Mouse (Mus musculus) small intestine, adult 2 months (tissue): ENCODE measurements around the gene C8g. TPM values are rescaled to one million over a fixed set of nuclear protein-coding genes. Genes with fewer than 3 reads are reported as not detected.

Experiments used
- H3K27ac ChIP-seq: fragments of 200-500 bp; 2 replicates; pipeline ENCODE4 v1.5.1; 2012; ENCODE audit warnings: low read depth, low read length, control low read depth, inconsistent platforms; ENCODE audit not compliant: insufficient read depth
- H3K27me3 ChIP-seq: fragments of 200-500 bp; 2 replicates; pipeline ENCODE4 v1.6.1; 2012; ENCODE audit warnings: mild to moderate bottlenecking, moderate library complexity, low read length, inconsistent platforms; ENCODE audit not compliant: control insufficient read depth, insufficient read depth
- H3K36me3 ChIP-seq: fragments of 200-500 bp; 2 replicates; pipeline ENCODE4 v1.6.1; 2012; ENCODE audit warnings: mild to moderate bottlenecking, low read length, control low read depth, inconsistent platforms; ENCODE audit not compliant: control insufficient read depth, insufficient read depth
- H3K4me1 ChIP-seq: fragments of 200-500 bp; 2 replicates; pipeline ENCODE4 v1.6.1; 2012; ENCODE audit warnings: low read length, inconsistent platforms, mixed read lengths; ENCODE audit not compliant: control insufficient read depth, insufficient read depth, insufficient read length
- H3K4me3 ChIP-seq: fragments of 200-500 bp; 2 replicates; pipeline ENCODE4 v1.5.1; 2012; ENCODE audit warnings: low read depth, mild to moderate bottlenecking, control low read depth, inconsistent platforms, low read length, moderate library complexity
- CTCF ChIP-seq: fragments of 200-500 bp; IDR thresholded peaks from 2 replicates; pipeline ENCODE4 v1.5.1; 2012; ENCODE audit warnings: low read depth, mild to moderate bottlenecking, control low read depth, inconsistent platforms, low read length, moderate library complexity, mixed read lengths; ENCODE audit not compliant: insufficient replicate concordance, insufficient read length; ENCODE audit errors: extremely low read depth
- POLR2A ChIP-seq: fragments of 200-500 bp; IDR thresholded peaks from 2 replicates; pipeline ENCODE4 v1.6.1; 2012; ENCODE audit warnings: low read depth, mild to moderate bottlenecking, control low read depth, inconsistent platforms, low read length, moderate library complexity
- WGBS: fragments of 180-500 bp; shearing (Covaris S2); methylation state at CpG from one replicate; pipeline ENCODE4 v1.1.7; 2018; 5-methylcytosine and 5-hydroxymethylcytosine counted together
- polyA plus RNA-seq: library from polyadenylated mRNA; depleted of rRNA; stranded (reverse); fragments of >200 nt; gene quantifications from 2 replicates; pipeline ENCODE4 v1.2.3, GENCODE M21; 2012; rRNA removed

Gene C8g
- polyA plus RNA-seq, 1 experiment = 2.1 TPM

- Histone ChIP-seq H3K4me1 (peaks cover 24% of the 10 kb centered on the region), H3K27ac (no peak within 1 kb of the TSS), H3K36me3 (0 out of 2 replicates have a peak, but pooled peaks cover 2% of the 10 kb centered on the region), H3K4me3 (no peak within 1 kb of the TSS), H3K27me3 (no peaks in the 10 kb centered on the region)
- WGBS = 28% methylated on average over 14 of the region's 14 CpGs
- no peak for TF ChIP-seq POLR2A
- no peak for TF ChIP-seq CTCF
Observed at GRCm38 (mm10) chr2:25456205-25456953, 45.1 kb downstream of the C8g start, which contains the start of gene Clic3. Gene Clic3, plus strand, starts transcription at chr2:25456838.

GRCm38 (mm10) chr2:25452951-25453350 is 48.6 kb downstream of the C8g start:
- no peak overlapping the region for H3K4me3 ChIP-seq
- TF ChIP-seq POLR2A (no peak), CTCF (no peak)
- H3K27me3 ChIP-seq = no peaks in the 10 kb centered on the region
- H3K36me3 ChIP-seq = no peaks in the 10 kb centered on the region
- no peak overlapping the region for H3K27ac ChIP-seq
- 82% methylated on average over 1 of the region's 1 CpGs for WGBS
- H3K4me1 ChIP-seq = peaks cover 15% of the 10 kb centered on the region

GRCm38 (mm10) chr2:25450853-25451647 is 50.5 kb downstream of the C8g start:
- Histone ChIP-seq H3K4me3 (no peak overlapping the region), H3K27ac (peak overlapping the region; percentile 18; the same call in 1 of the 2 replicates), H3K27me3 (no peaks in the 10 kb centered on the region), H3K36me3 (peaks cover 1% of the 10 kb centered on the region; the same call in 1 of the 2 replicates), H3K4me1 (peaks cover 7% of the 10 kb centered on the region)
- WGBS = 65% methylated on average over 8 of the region's 8 CpGs
- TF ChIP-seq CTCF (no peak), POLR2A (no peak)

Other genes starting within 250 kb of the C8g start
- gene Tmem203, start 246.3 kb downstream of the C8g start, polyA plus RNA-seq = 29.8 and 51.5 TPM in 2 replicates
- gene Tprn, start 239.1 kb downstream of the C8g start, polyA plus RNA-seq = 183 and 436 TPM in 2 replicates
- 40.7 and 55.9 TPM in 2 replicates for gene Ssna1, start 229.3 kb downstream of the C8g start, polyA plus RNA-seq
- 31.0 and 71.6 TPM in 2 replicates for gene Anapc2, start 229.2 kb downstream of the C8g start, polyA plus RNA-seq
- not detected in 2 replicates for gene Tmem210, start 213.6 kb downstream of the C8g start, polyA plus RNA-seq
- gene Lrrc26, start 211.8 kb downstream of the C8g start, polyA plus RNA-seq = 49.7 and 138 TPM in 2 replicates
- 0.34 and 0.63 TPM in 2 replicates for gene Grin1, start 182.5 kb downstream of the C8g start, polyA plus RNA-seq
- gene Man1b1, start 169.4 kb downstream of the C8g start, polyA plus RNA-seq = 11.1 and 20.5 TPM in 2 replicates
- 12.5 and 24.4 TPM in 2 replicates for gene Dpp7, start 145.4 kb downstream of the C8g start, polyA plus RNA-seq
- 130 and 360 TPM in 2 replicates for gene Uap1l1, start 136.0 kb downstream of the C8g start, polyA plus RNA-seq
- gene Sapcd2, start 129.4 kb downstream of the C8g start, polyA plus RNA-seq = 15.4 and 28.8 TPM in 2 replicates
- gene Entpd2, start 105.8 kb downstream of the C8g start, polyA plus RNA-seq = 25.8 and 50.7 TPM in 2 replicates
- 103 and 117 TPM in 2 replicates for gene Npdc1, start 102.4 kb downstream of the C8g start, polyA plus RNA-seq
- gene Fut7, start 78.5 kb downstream of the C8g start, polyA plus RNA-seq = 0.68 and 0.76 TPM in 2 replicates
- gene Abca2, start 73.0 kb downstream of the C8g start, polyA plus RNA-seq = 15.0 and 18.5 TPM in 2 replicates
- 0.38 and 12.0 TPM in 2 replicates for gene Clic3, start 44.9 kb downstream of the C8g start, polyA plus RNA-seq
- 48.6 and 62.7 TPM in 2 replicates for gene Paxx, start 40.6 kb downstream of the C8g start, polyA plus RNA-seq
- 0.28 and 0.39 TPM in 2 replicates for gene Ptgds, start 31.7 kb downstream of the C8g start, polyA plus RNA-seq
- not detected in 2 replicates for gene Lcn12, start 7.8 kb downstream of the C8g start, polyA plus RNA-seq
- gene Fbxw5, start 969 bp downstream of the C8g start, polyA plus RNA-seq = 32.0 and 34.0 TPM in 2 replicates
- gene Traf2, start 45.2 kb upstream of the C8g start, polyA plus RNA-seq = 8.2 and 13.7 TPM in 2 replicates
- gene Edf1, start 56.1 kb upstream of the C8g start, polyA plus RNA-seq = 209 and 413 TPM in 2 replicates
- 0.52 and 1.1 TPM in 2 replicates for gene Mamdc4, start 73.1 kb upstream of the C8g start, polyA plus RNA-seq
- gene Phpt1, start 73.5 kb upstream of the C8g start, polyA plus RNA-seq = 15.8 and 29.7 TPM in 2 replicates
- gene Ajm1, start 80.0 kb upstream of the C8g start, polyA plus RNA-seq = 1.7 and 2.2 TPM in 2 replicates
- 35.3 and 47.6 TPM in 2 replicates for gene Rabl6, start 106.8 kb upstream of the C8g start, polyA plus RNA-seq
- not detected in 2 replicates for gene Ccdc183, start 116.0 kb upstream of the C8g start, polyA plus RNA-seq
- gene Tmem141, start 120.3 kb upstream of the C8g start, polyA plus RNA-seq = 10.0 and 11.7 TPM in 2 replicates
- 0.65 and 1.4 TPM in 2 replicates for gene Fcna, start 126.3 kb upstream of the C8g start, polyA plus RNA-seq
- not detected in 2 replicates for gene Lcn8, start 151.4 kb upstream of the C8g start, polyA plus RNA-seq
- gene Lcn5, start 156.2 kb upstream of the C8g start, polyA plus RNA-seq = not detected in 2 replicates
- not detected in 2 replicates for gene Lcn6, start 175.1 kb upstream of the C8g start, polyA plus RNA-seq
- gene Lcn10, start 181.0 kb upstream of the C8g start, polyA plus RNA-seq = not detected in 2 replicates
- gene Obp2a, start 198.3 kb upstream of the C8g start, polyA plus RNA-seq = not detected in 2 replicates
- gene Bmyc, start 205.0 kb upstream of the C8g start, polyA plus RNA-seq = 22.9 and 28.4 TPM in 2 replicates
- not detected in 2 replicates for gene Obp2b, start 235.3 kb upstream of the C8g start, polyA plus RNA-seq